Mouse (Mus musculus): Measurements from ENCODE around the gene Tlr13. TPM values are rescaled to one million over a fixed set of nuclear protein-coding genes. Genes with fewer than 3 reads are reported as not detected.
"Not testable (repeated sequence)": the region's sequence is repeated elsewhere in the genome, so short reads cannot be mapped to it uniquely, and the experiment has no call there.

Tlr13 gene
- polyA plus RNA-seq, 1 experiment = 0.82 TPM

DNA sequence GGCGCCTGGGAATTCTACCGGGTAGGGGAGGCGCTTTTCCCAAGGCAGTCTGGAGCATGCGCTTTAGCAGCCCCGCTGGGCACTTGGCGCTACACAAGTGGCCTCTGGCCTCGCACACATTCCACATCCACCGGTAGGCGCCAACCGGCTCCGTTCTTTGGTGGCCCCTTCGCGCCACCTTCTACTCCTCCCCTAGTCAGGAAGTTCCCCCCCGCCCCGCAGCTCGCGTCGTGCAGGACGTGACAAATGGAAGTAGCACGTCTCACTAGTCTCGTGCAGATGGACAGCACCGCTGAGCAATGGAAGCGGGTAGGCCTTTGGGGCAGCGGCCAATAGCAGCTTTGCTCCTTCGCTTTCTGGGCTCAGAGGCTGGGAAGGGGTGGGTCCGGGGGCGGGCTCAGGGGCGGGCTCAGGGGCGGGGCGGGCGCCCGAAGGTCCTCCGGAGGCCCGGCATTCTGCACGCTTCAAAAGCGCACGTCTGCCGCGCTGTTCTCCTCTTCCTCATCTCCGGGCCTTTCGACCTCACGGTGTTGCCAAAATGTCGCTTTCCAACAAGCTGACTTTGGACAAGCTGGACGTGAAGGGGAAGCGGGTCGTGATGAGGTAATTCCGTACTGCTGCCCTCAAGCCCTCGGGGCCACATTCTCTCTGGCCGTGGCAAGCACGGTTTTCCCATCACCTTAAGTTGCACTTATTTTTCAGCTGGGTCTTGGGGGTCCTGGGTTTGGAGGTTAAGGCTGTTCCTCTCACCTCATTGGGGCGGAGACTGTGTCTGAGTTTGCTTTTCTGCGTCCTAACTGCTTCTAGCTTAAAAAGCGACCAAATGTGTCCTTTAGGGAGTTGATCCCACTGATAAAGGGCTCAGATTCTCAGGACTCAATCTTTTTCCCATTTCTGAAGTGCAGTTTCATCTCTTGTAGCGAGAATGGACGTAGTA lies 44.0 kb downstream of the Tlr13 start, which contains the start of gene Pgk1:
Pgk1 (plus strand) TSS at position 388 of the 937 bp plus-strand sequence.
- no peak for DNase-seq (ENCODE audit: low read depth)

DNA sequence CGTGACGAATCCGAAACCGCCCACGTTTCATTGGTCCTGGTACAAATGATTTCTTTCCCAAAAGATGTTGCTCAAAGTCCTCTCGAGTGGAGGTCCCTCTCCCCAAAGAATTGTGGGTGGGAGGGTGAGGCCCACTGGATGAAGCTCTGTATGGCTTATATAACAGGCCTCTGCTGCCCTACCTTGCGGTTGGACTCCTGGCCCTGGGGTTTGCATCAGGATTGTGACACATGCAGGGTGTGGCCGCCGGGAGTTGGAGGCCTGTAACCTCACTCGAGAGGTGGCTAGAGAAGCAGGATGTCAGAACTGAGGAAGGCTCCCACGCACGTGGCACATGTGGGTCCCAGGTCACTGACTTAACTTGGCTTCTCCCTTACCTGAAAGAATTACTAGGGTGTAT lies 44.7 kb downstream of the Tlr13 start:
- DNase-seq (ENCODE audit: low read depth) = no peak

DNA sequence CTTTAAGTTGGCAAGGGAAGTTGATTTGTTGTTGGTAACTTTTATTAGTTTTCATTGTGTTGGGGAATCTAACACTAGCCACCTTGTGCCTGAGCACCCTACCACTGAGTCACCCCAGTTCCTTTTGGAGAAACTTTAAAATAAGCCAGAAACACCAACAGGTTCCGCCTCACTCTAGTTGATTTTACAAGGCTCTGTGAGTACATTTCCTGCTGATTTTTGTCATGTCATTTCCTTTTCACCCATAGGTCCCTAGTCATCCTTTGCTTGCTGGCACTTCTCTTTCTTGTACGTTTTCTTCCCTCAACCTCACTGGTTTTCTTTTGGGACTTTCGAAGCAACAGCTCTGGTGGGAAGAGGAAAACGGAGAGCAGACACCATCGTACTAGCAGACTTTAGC lies 46.4 kb downstream of the Tlr13 start:
- DNase-seq (ENCODE audit: low read depth) = no peak

DNA sequence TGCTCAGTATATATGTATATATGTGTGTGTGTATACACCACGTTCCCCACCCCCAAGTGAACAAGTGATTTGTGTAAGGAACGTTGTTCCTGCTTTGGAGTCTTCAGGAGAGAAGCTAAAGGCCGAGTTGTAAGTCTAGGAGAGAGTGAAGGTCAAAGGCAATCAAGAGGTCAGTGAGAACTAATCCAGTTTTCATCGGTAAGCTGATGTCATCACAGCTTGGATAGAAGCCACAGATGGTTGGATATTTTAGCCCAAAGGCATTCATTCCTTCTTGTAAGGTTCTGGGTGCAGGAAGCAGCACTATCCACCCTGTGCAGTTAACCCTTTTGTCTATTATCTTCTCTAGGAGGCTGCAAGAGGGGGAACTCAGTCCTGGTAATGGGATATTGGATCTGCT lies 47.1 kb downstream of the Tlr13 start:
- no peak for DNase-seq (ENCODE audit: low read depth)

DNA sequence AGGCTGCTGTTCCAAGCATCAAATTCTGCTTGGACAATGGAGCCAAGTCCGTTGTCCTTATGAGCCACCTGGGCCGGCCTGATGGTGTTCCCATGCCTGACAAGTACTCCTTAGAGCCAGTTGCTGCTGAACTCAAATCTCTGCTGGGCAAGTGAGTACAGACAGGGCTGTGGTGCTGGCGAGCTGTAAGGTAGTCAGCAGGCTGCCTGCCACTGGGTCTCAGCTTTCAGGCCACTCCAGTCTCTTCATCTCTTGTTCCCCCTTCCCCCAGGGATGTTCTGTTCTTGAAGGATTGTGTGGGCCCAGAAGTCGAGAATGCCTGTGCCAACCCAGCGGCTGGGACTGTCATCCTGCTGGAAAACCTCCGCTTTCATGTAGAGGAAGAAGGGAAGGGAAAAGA lies 51.4 kb downstream of the Tlr13 start:
- not testable (repeated sequence) for DNase-seq (ENCODE audit: low read depth)

DNA sequence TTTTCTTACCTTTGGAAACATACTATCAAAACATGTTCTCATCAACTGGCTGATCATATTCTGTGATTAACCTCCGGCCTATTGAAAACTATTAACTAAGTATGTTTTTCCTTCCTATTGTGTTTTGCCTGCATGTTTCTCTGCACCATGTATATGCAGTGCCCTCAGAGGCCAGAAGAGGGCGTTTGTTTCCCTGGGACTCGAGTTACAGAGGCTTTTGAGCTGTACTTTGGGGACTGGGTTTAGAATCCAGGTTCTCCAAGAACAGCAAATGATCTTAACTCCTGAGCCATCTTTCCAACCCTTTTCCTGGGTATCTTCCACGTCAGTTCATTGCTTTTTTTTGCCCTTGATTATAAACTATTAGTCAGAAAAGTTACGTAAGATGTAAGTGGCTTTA lies 54.3 kb downstream of the Tlr13 start:
- no peak for DNase-seq (ENCODE audit: low read depth)

DNA sequence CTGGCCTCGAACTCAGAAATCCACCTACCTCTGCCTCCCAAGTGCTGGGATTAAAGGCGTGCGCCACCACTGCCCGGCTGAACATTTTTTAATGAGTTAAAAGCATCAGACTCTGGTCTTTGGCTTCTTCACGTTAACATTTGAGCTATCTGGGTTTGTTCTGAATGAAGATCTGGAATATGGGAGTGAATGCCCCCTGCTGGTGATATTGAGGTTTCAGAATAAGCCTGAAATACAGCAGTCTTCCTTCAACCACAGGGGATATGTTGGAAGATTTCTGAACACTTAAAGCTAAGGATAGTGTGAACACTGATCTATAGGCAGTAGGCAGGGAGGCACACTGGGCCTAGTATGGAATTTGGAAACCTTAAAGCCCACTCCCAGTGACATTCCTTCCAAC lies 55.9 kb downstream of the Tlr13 start:
- DNase-seq (ENCODE audit: low read depth) = no peak

DNA sequence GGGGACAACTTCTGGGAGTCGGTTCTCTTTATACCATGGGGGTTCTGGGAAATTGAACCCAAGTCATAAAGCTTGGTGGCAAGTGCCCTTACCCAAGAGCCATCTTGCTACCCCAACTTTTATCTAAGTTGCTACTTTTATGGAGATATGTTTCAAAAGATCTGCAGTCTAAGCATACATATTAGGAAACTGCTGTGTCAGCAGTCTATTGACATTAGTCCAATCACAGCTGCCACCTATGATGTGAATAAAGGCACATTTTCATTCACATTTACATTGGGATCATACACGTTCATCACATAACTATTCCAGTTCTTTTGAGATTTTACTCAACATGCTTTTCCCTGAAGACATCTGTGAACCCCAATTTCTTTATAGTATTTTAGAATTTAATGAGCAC lies 66.1 kb downstream of the Tlr13 start:
- DNase-seq (ENCODE audit: low read depth) = no peak

Other genes with a start within 250 kb of the Tlr13 start
- gene Atrx, start 213.8 kb upstream of the Tlr13 start, polyA plus RNA-seq (2012; rRNA removed) = 28.5 and 36.7 TPM in 2 replicates
- 12.2 and 15.4 TPM in 2 replicates for gene Magt1, start 131.3 kb upstream of the Tlr13 start, polyA plus RNA-seq (2012; rRNA removed)
- gene Cox7b, start 127.5 kb upstream of the Tlr13 start, polyA plus RNA-seq (2012; rRNA removed) = 190 and 306 TPM in 2 replicates
- gene Atp7a, start 115.9 kb upstream of the Tlr13 start, polyA plus RNA-seq (2012; rRNA removed) = 10.7 and 11.9 TPM in 2 replicates
- gene Pgk1, start 43.9 kb downstream of the Tlr13 start, polyA plus RNA-seq (2012; rRNA removed) = 112 and 147 TPM in 2 replicates
- 7.1 and 7.9 TPM in 2 replicates for gene Taf9b, start 78.0 kb downstream of the Tlr13 start, polyA plus RNA-seq (2012; rRNA removed)
- gene Fnd3c2, start 112.2 kb downstream of the Tlr13 start, polyA plus RNA-seq (2012; rRNA removed) = not detected in 2 replicates